Mouse (Mus musculus) 3T3-L1 (cell line): Measurements from ENCODE around the gene Slbp.

Experiments
- DNase-seq: peaks from one replicate; pipeline ENCODE4 v3.0.0-alpha.2; 2015; ENCODE audit warnings: low read depth, low spot score

The Slbp gene

GRCm38 (mm10) chr5:33651921-33652782, at the start of gene Slbp:
Gene Slbp, minus strand, starts transcription at chr5:33652574.
- peak; percentile 98 for DNase-seq

- DNase-seq = no peak
Observed at GRCm38 (mm10) chr5:33701832-33702231, 49.5 kb upstream of the Slbp start.

- DNase-seq = no peak
Observed at GRCm38 (mm10) chr5:33700010-33700409, 47.6 kb upstream of the Slbp start.

GRCm38 (mm10) chr5:33698669-33699068, 46.3 kb upstream of the Slbp start:
- DNase-seq = no peak

- no peak for DNase-seq
Observed at GRCm38 (mm10) chr5:33697947-33698512, 45.7 kb upstream of the Slbp start.

GRCm38 (mm10) chr5:33697534-33697933, 45.2 kb upstream of the Slbp start:
- DNase-seq = no peak

- DNase-seq = no peak
Observed at GRCm38 (mm10) chr5:33696430-33696829, 44.1 kb upstream of the Slbp start.

GRCm38 (mm10) chr5:33695718-33696121, 43.3 kb upstream of the Slbp start:
- no peak for DNase-seq

- no peak for DNase-seq
Observed at GRCm38 (mm10) chr5:33694848-33695717, 42.7 kb upstream of the Slbp start.

- DNase-seq = no peak
Observed at GRCm38 (mm10) chr5:33694461-33694847, 42.1 kb upstream of the Slbp start.

GRCm38 (mm10) chr5:33692393-33692792, 40.0 kb upstream of the Slbp start:
- DNase-seq = no peak

- no peak for DNase-seq
Observed at GRCm38 (mm10) chr5:33689852-33690645, 37.7 kb upstream of the Slbp start.

GRCm38 (mm10) chr5:33689221-33689844, 37.0 kb upstream of the Slbp start:
- no peak for DNase-seq

GRCm38 (mm10) chr5:33688278-33689220, 36.2 kb upstream of the Slbp start:
- DNase-seq = no peak

- DNase-seq = no peak
Observed at GRCm38 (mm10) chr5:33687142-33687541, 34.8 kb upstream of the Slbp start.

- no peak for DNase-seq
Observed at GRCm38 (mm10) chr5:33684932-33685331, 32.6 kb upstream of the Slbp start.

GRCm38 (mm10) chr5:33683897-33684652, 31.7 kb upstream of the Slbp start:
- peak; percentile 57 for DNase-seq

GRCm38 (mm10) chr5:33682963-33683362, 30.6 kb upstream of the Slbp start:
- DNase-seq = no peak
